Mouse (Mus musculus) skeletal muscle tissue, adult 2 months (tissue): ENCODE results near the gene Cfap221.

Experiments used
- DNase-seq: peaks from one replicate; pipeline ENCODE4 v3.0.0-alpha.2; 2012; ENCODE audit warnings: low read depth, low spot score

The Cfap221 gene

GRCm38 (mm10) chr1:119996798-119997581 is at the start of gene Cfap221:
Cfap221 (minus strand) TSS chr1:119997234.
- peak; percentile 2 for DNase-seq

- no peak for DNase-seq
These were observed 47.5 kb upstream of the Cfap221 start for GRCm38 (mm10) chr1:120044584-120044983.

GRCm38 (mm10) chr1:120042421-120042820 is 45.4 kb upstream of the Cfap221 start:
- no peak for DNase-seq

GRCm38 (mm10) chr1:120038594-120038993 is 41.6 kb upstream of the Cfap221 start:
- DNase-seq = no peak

- DNase-seq = no peak
These were observed 40.1 kb upstream of the Cfap221 start for GRCm38 (mm10) chr1:120037021-120037683.

- DNase-seq = no peak
These were observed 38.5 kb upstream of the Cfap221 start for GRCm38 (mm10) chr1:120035456-120036034.

- no peak for DNase-seq
These were observed 37.8 kb upstream of the Cfap221 start for GRCm38 (mm10) chr1:120034793-120035192.

GRCm38 (mm10) chr1:120033469-120033854 is 36.4 kb upstream of the Cfap221 start:
- DNase-seq = no peak

GRCm38 (mm10) chr1:120032804-120033468 is 35.9 kb upstream of the Cfap221 start:
- peak; percentile 82 for DNase-seq

GRCm38 (mm10) chr1:120030474-120030873 is 33.4 kb upstream of the Cfap221 start:
- no peak for DNase-seq

GRCm38 (mm10) chr1:120027693-120028092 is 30.7 kb upstream of the Cfap221 start:
- peak; percentile 50 for DNase-seq

GRCm38 (mm10) chr1:120025050-120025439 is 28.0 kb upstream of the Cfap221 start:
- DNase-seq = peak; percentile 54

- DNase-seq = peak; percentile 45
These were observed 27.5 kb upstream of the Cfap221 start for GRCm38 (mm10) chr1:120024331-120025049.

- no peak for DNase-seq
These were observed 24.9 kb upstream of the Cfap221 start for GRCm38 (mm10) chr1:120021951-120022350.

- DNase-seq = no peak
These were observed 23.4 kb upstream of the Cfap221 start for GRCm38 (mm10) chr1:120020322-120020897.

GRCm38 (mm10) chr1:120019428-120019827 is 22.4 kb upstream of the Cfap221 start:
- no peak for DNase-seq

GRCm38 (mm10) chr1:120018900-120019299 is 21.9 kb upstream of the Cfap221 start:
- DNase-seq = no peak

GRCm38 (mm10) chr1:120016240-120016639 is 19.2 kb upstream of the Cfap221 start:
- no peak for DNase-seq

GRCm38 (mm10) chr1:120013111-120013510 is 16.1 kb upstream of the Cfap221 start:
- DNase-seq = no peak

- no peak for DNase-seq
These were observed 15.6 kb upstream of the Cfap221 start for GRCm38 (mm10) chr1:120012638-120013037.
